Mouse (Mus musculus) ES-E14 (cell line): ENCODE measurements at regions not wholly inside any gene's neighbourhood (a gene's known extent, or its start where the extent isn't known, plus 50 kb on each side); places are given as distances from the start of the nearest gene placed in this dataset.

ENCODE experiments used
- CHD2 ChIP-seq: IDR thresholded peaks from 2 replicates; pipeline ENCODE4 v1.6.1; 2014; ENCODE audit warnings: mild to moderate bottlenecking, low read depth, low read length, inconsistent platforms
- HCFC1 ChIP-seq: IDR thresholded peaks from 2 replicates; pipeline ENCODE4 v1.6.1; 2012; ENCODE audit warnings: low read length, inconsistent platforms, borderline replicate concordance; ENCODE audit not compliant: insufficient read depth
- MAFK ChIP-seq: IDR thresholded peaks from 2 replicates; pipeline ENCODE4 v1.6.1; 2014; ENCODE audit warnings: mild to moderate bottlenecking, low read depth, low read length, inconsistent platforms; ENCODE audit not compliant: insufficient read depth
- ZC3H11A ChIP-seq: IDR thresholded peaks from 2 replicates; pipeline ENCODE4 v1.6.1; 2012; ENCODE audit warnings: low read depth, mild to moderate bottlenecking, inconsistent platforms, low read length, borderline replicate concordance
- ZNF384 ChIP-seq: IDR thresholded peaks from 2 replicates; pipeline ENCODE4 v1.6.1; 2012; ENCODE audit warnings: low read depth, low read length, inconsistent platforms

DNA sequence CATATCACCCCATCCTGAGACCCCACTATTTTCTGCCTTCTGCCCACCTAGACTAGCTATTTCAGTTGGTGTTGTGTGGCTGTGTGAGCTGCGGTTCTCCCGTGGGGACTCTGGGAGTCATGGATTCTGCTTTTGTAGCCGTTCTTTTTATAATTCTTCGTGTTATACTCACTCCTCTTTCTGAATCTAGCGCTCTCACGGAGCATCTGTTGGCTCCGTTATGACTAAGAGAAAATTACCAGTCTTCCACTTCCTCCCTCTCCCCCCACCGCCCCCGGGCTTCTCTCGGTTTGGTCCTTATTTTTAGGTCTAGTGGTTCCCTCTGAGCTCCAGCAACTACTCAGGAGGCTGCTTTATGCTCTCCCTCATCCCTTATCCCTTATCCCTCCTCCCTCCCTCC, 85.6 kb downstream of the Diras2 start:
- TF ChIP-seq ZNF384 (no peak), ZC3H11A (no peak), CHD2 (no peak), HCFC1 (no peak), MAFK (no peak)
